Mouse (Mus musculus) liver, embryonic 12.5 days (tissue): ENCODE measurements around the gene Nr2c2ap. TPM values are rescaled to one million over a fixed set of nuclear protein-coding genes. Genes with fewer than 3 reads are reported as not detected.

Experiments
- ATAC-seq: fragments of 200-750 bp; cut with Nextera tagmentation; 2 replicates; pipeline ENCODE4 v1.8.0; 2017; ENCODE audit warnings: moderate number of reproducible peaks, mild to moderate bottlenecking, moderate library complexity
- H3K27ac ChIP-seq: fragments of 300-500 bp; sonication (generic); 2 replicates; pipeline ENCODE4 v1.5.1; 2016; ENCODE audit warnings: mild to moderate bottlenecking
- H3K27me3 ChIP-seq: fragments of 300-500 bp; sonication (generic); replicated peaks from 2 replicates; pipeline ENCODE4 v1.6.1; 2016; ENCODE audit warnings: mild to moderate bottlenecking, moderate library complexity
- H3K36me3 ChIP-seq: fragments of 300-500 bp; sonication (generic); 2 replicates; pipeline ENCODE4 v1.6.1; 2016; ENCODE audit warnings: mild to moderate bottlenecking, moderate library complexity
- H3K4me1 ChIP-seq: fragments of 300-500 bp; sonication (generic); 2 replicates; pipeline ENCODE4 v1.6.1; 2016
- H3K4me2 ChIP-seq: fragments of 300-500 bp; sonication (generic); 2 replicates; pipeline ENCODE4 v1.6.1; 2016; ENCODE audit warnings: mild to moderate bottlenecking, moderate library complexity
- H3K4me3 ChIP-seq: fragments of 300-500 bp; sonication (generic); 2 replicates; pipeline ENCODE4 v1.5.1; 2016; ENCODE audit warnings: mild to moderate bottlenecking, moderate library complexity
- H3K9ac ChIP-seq: fragments of 300-500 bp; sonication (generic); 2 replicates; pipeline ENCODE4 v1.6.1; 2016; ENCODE audit warnings: mild to moderate bottlenecking, moderate library complexity
- H3K9me3 ChIP-seq: fragments of 300-500 bp; sonication (generic); replicated peaks from 2 replicates; pipeline ENCODE4 v1.6.1; 2016; ENCODE audit warnings: mild to moderate bottlenecking, moderate library complexity
- WGBS: fragments of 180-500 bp; shearing (Covaris S2); methylation state at CpG from one replicate; pipeline ENCODE4 v1.1.7; 2016; ENCODE audit not compliant: insufficient replicate concordance; 5-methylcytosine and 5-hydroxymethylcytosine counted together
- polyA plus RNA-seq: library from polyadenylated mRNA; unstranded; fragments of >200 nt; fragmentation: Nextera tagmentation; extraction: Ambion mirVana; gene quantifications from 2 replicates; pipeline ENCODE4 v1.2.1, GENCODE M21; 2016

Nr2c2ap gene
- polyA plus RNA-seq, 1 experiment from 2014 or later: 33.0 TPM

- Histone ChIP-seq H3K4me2 (no peak overlapping the region), H3K9ac (no peak overlapping the region), H3K4me1 (no peaks in the 10 kb centered on the region), H3K9me3 (no peaks in the 10 kb centered on the region), H3K27ac (no peak overlapping the region), H3K27me3 (peaks cover 64% of the 10 kb centered on the region), H3K4me3 (no peak overlapping the region), H3K36me3 (no peaks in the 10 kb centered on the region)
- no peak for ATAC-seq
- 9% methylated on average over 6 of the region's 6 CpGs for WGBS
Observed at GRCm38 (mm10) chr8:70104506-70104905, 26.6 kb upstream of the Nr2c2ap start.

GRCm38 (mm10) chr8:70104922-70105321, 26.2 kb upstream of the Nr2c2ap start:
- Histone ChIP-seq H3K27me3 (peaks cover 68% of the 10 kb centered on the region), H3K4me1 (no peaks in the 10 kb centered on the region), H3K9ac (no peak overlapping the region), H3K4me2 (no peak overlapping the region), H3K36me3 (no peaks in the 10 kb centered on the region), H3K4me3 (no peak overlapping the region), H3K27ac (no peak overlapping the region), H3K9me3 (no peaks in the 10 kb centered on the region)
- WGBS: 52% methylated on average over 7 of the region's 7 CpGs
- no peak for ATAC-seq

- no peak for ATAC-seq
- Histone ChIP-seq H3K4me1 (no peaks in the 10 kb centered on the region), H3K9ac (no peak overlapping the region), H3K27me3 (peaks cover 96% of the 10 kb centered on the region), H3K4me2 (no peak overlapping the region), H3K4me3 (no peak overlapping the region), H3K36me3 (no peaks in the 10 kb centered on the region), H3K27ac (no peak overlapping the region), H3K9me3 (no peaks in the 10 kb centered on the region)
- 53% methylated on average over 2 of the region's 2 CpGs for WGBS
Observed at GRCm38 (mm10) chr8:70110451-70110850, 20.7 kb upstream of the Nr2c2ap start.

GRCm38 (mm10) chr8:70111192-70111795, 19.8 kb upstream of the Nr2c2ap start:
- H3K36me3 ChIP-seq: no peaks in the 10 kb centered on the region
- H3K4me2 ChIP-seq: no peak overlapping the region
- no peaks in the 10 kb centered on the region for H3K9me3 ChIP-seq
- H3K27ac ChIP-seq: no peak overlapping the region
- 33% methylated on average over 23 of the region's 23 CpGs for WGBS
- H3K4me1 ChIP-seq: no peaks in the 10 kb centered on the region
- H3K4me3 ChIP-seq: no peak overlapping the region
- ATAC-seq: no peak
- H3K27me3 ChIP-seq: peaks cover 99% of the 10 kb centered on the region
- no peak overlapping the region for H3K9ac ChIP-seq

GRCm38 (mm10) chr8:70112401-70113016, 18.6 kb upstream of the Nr2c2ap start:
- Histone ChIP-seq H3K9ac (no peak overlapping the region), H3K27ac (no peak overlapping the region), H3K27me3 (peaks cover 100% of the 10 kb centered on the region), H3K4me2 (no peak overlapping the region), H3K9me3 (no peaks in the 10 kb centered on the region), H3K4me3 (no peak overlapping the region), H3K4me1 (no peaks in the 10 kb centered on the region), H3K36me3 (no peaks in the 10 kb centered on the region)
- no peak for ATAC-seq
- WGBS: 8% methylated on average over 43 of the region's 43 CpGs

GRCm38 (mm10) chr8:70114488-70114887, 16.6 kb upstream of the Nr2c2ap start:
- Histone ChIP-seq H3K9ac (no peak overlapping the region), H3K4me3 (no peak overlapping the region), H3K9me3 (no peaks in the 10 kb centered on the region), H3K4me1 (no peaks in the 10 kb centered on the region), H3K27me3 (peaks cover 100% of the 10 kb centered on the region), H3K4me2 (no peak overlapping the region), H3K36me3 (no peaks in the 10 kb centered on the region), H3K27ac (no peak overlapping the region)
- ATAC-seq: no peak
- WGBS: 10% methylated on average over 6 of the region's 6 CpGs

GRCm38 (mm10) chr8:70114892-70115291, 16.2 kb upstream of the Nr2c2ap start:
- Histone ChIP-seq H3K4me3 (no peak overlapping the region), H3K27ac (no peak overlapping the region)

GRCm38 (mm10) chr8:70117611-70118010, 13.5 kb upstream of the Nr2c2ap start:
- H3K4me3 ChIP-seq: no peak overlapping the region
- 0 out of 2 replicates have a peak, but pooled peaks cover 4% of the 10 kb centered on the region for H3K4me1 ChIP-seq
- H3K27ac ChIP-seq: no peak overlapping the region
- no peaks in the 10 kb centered on the region for H3K9me3 ChIP-seq
- ATAC-seq: no peak
- peaks cover 100% of the 10 kb centered on the region for H3K27me3 ChIP-seq
- no peak overlapping the region for H3K9ac ChIP-seq
- 8% methylated on average over 9 of the region's 9 CpGs for WGBS
- no peaks in the 10 kb centered on the region for H3K36me3 ChIP-seq
- no peak overlapping the region for H3K4me2 ChIP-seq

More at GRCm38 (mm10) chr8:70114892-70115291, 16.2 kb upstream of the Nr2c2ap start:
- H3K36me3 ChIP-seq: no peaks in the 10 kb centered on the region
- H3K4me1 ChIP-seq: no peaks in the 10 kb centered on the region
- peaks cover 100% of the 10 kb centered on the region for H3K27me3 ChIP-seq
- no peaks in the 10 kb centered on the region for H3K9me3 ChIP-seq
- 49% methylated on average over 13 of the region's 13 CpGs for WGBS
- no peak overlapping the region for H3K4me2 ChIP-seq
- ATAC-seq: no peak
- H3K9ac ChIP-seq: no peak overlapping the region

GRCm38 (mm10) chr8:70118726-70119700, 12.1 kb upstream of the Nr2c2ap start:
- no peaks in the 10 kb centered on the region for H3K9me3 ChIP-seq
- H3K27me3 ChIP-seq: peaks cover 98% of the 10 kb centered on the region
- H3K36me3 ChIP-seq: no peaks in the 10 kb centered on the region
- no peak overlapping the region for H3K27ac ChIP-seq
- 18% methylated on average over 17 of the region's 17 CpGs for WGBS
- 0 out of 2 replicates have a peak, but pooled peaks cover 4% of the 10 kb centered on the region for H3K4me1 ChIP-seq
- H3K4me2 ChIP-seq: no peak overlapping the region
- H3K4me3 ChIP-seq: no peak overlapping the region
- H3K9ac ChIP-seq: no peak overlapping the region
- no peak for ATAC-seq

GRCm38 (mm10) chr8:70120667-70121066, 10.5 kb upstream of the Nr2c2ap start, which contains the start of gene Ncan:
TSS of gene Ncan (minus strand) at chr8:70120873.
- no peak within 1 kb of the TSS for H3K9ac ChIP-seq
- H3K27me3 ChIP-seq: peaks cover 98% of the 10 kb centered on the region
- WGBS: 6% methylated on average over 19 of the region's 19 CpGs
- H3K9me3 ChIP-seq: no peaks in the 10 kb centered on the region
- no peak within 1 kb of the TSS for H3K4me3 ChIP-seq
- 0 out of 2 replicates have a peak, but pooled peaks cover 4% of the 10 kb centered on the region for H3K4me1 ChIP-seq
- H3K4me2 ChIP-seq: no peak within 1 kb of the TSS
- no peaks in the 10 kb centered on the region for H3K36me3 ChIP-seq
- ATAC-seq: 0 out of 2 replicates have a peak, but pooled peaks have one; percentile 27
- no peak within 1 kb of the TSS for H3K27ac ChIP-seq

- H3K4me1 ChIP-seq: 0 out of 2 replicates have a peak, but pooled peaks cover 4% of the 10 kb centered on the region
- H3K4me3 ChIP-seq: no peak overlapping the region
- peaks cover 80% of the 10 kb centered on the region for H3K27me3 ChIP-seq
- H3K9me3 ChIP-seq: no peaks in the 10 kb centered on the region
- 0 out of 2 replicates have a peak, but pooled peaks have one; percentile 35 for ATAC-seq
- H3K36me3 ChIP-seq: no peaks in the 10 kb centered on the region
- 46% methylated on average over 2 of the region's 2 CpGs for whole genome bisulfite sequencing
- H3K4me2 ChIP-seq: no peak overlapping the region
- H3K9ac ChIP-seq: no peak overlapping the region
- no peak overlapping the region for H3K27ac ChIP-seq
Observed at GRCm38 (mm10) chr8:70122863-70123262, 8.3 kb upstream of the Nr2c2ap start.

GRCm38 (mm10) chr8:70124992-70125391, 6.1 kb upstream of the Nr2c2ap start:
- no peaks in the 10 kb centered on the region for H3K36me3 ChIP-seq
- H3K9me3 ChIP-seq: no peaks in the 10 kb centered on the region
- H3K4me3 ChIP-seq: no peak overlapping the region
- H3K4me2 ChIP-seq: no peak overlapping the region
- peaks cover 9% of the 10 kb centered on the region for H3K4me1 ChIP-seq
- 46% methylated on average over 8 of the region's 8 CpGs for WGBS
- H3K9ac ChIP-seq: no peak overlapping the region
- peaks cover 59% of the 10 kb centered on the region for H3K27me3 ChIP-seq
- H3K27ac ChIP-seq: no peak overlapping the region
- ATAC-seq: no peak
